Mouse (Mus musculus) liver, embryonic 14.5 days (tissue): Measurements from ENCODE around the gene Gm7073. TPM values are rescaled to one million over a fixed set of nuclear protein-coding genes. Genes with fewer than 3 reads are reported as not detected.

Experiments used
- ATAC-seq: fragments of 200-750 bp; cut with Nextera tagmentation; 2 replicates; pipeline ENCODE4 v1.8.0; 2017; ENCODE audit warnings: moderate number of reproducible peaks, mild to moderate bottlenecking, moderate library complexity; ENCODE audit not compliant: insufficient read depth
- DNase-seq, 3 experiments: peaks; one replicate each; pipeline ENCODE4 v3.0.0-alpha.2; 2012 to 2013; ENCODE audit warnings: low read depth in 3 of 3, low spot score in 3 of 3
- H3K27ac ChIP-seq: fragments of 300-500 bp; sonication (generic); 2 replicates; pipeline ENCODE4 v1.5.1; 2014; ENCODE audit warnings: moderate library complexity, mild to moderate bottlenecking, control low read depth, inconsistent platforms
- H3K27me3 ChIP-seq: fragments of 300-500 bp; sonication (generic); 2 replicates; pipeline ENCODE4 v1.6.1; 2014; ENCODE audit warnings: mild to moderate bottlenecking, low read length, moderate library complexity; ENCODE audit not compliant: control insufficient read depth, insufficient read depth
- H3K36me3 ChIP-seq: fragments of 300-500 bp; sonication (generic); replicated peaks from 2 replicates; pipeline ENCODE4 v1.6.1; 2014; ENCODE audit warnings: low read depth; ENCODE audit not compliant: control insufficient read depth, insufficient read depth
- H3K4me1 ChIP-seq, 2 experiments: fragments of 200-500 bp in 1 of 2; fragments of 300-500 bp in 1 of 2; sonication (generic) in 1 of 2; replicated peaks; 2 replicates each; pipeline ENCODE4 v1.6.1; 2012 to 2014; ENCODE audit warnings: antibody characterized with exemption in 1 of 2, inconsistent platforms in 1 of 2, low read length in 1 of 2; ENCODE audit not compliant: control insufficient read depth in 2 of 2, insufficient read depth in 2 of 2
- H3K4me2 ChIP-seq: fragments of 300-500 bp; sonication (generic); 2 replicates; pipeline ENCODE4 v1.6.1; 2014; ENCODE audit warnings: low read depth, mild to moderate bottlenecking, control low read depth, moderate library complexity
- H3K4me3 ChIP-seq, 2 experiments: fragments of 200-500 bp in 1 of 2; fragments of 300-500 bp in 1 of 2; sonication (generic) in 1 of 2; 2 replicates each; pipeline ENCODE4 v1.5.1; 2012 to 2014; ENCODE audit warnings: low read depth in 2 of 2, low read length in 2 of 2, mild to moderate bottlenecking in 2 of 2, control low read depth in 1 of 2, inconsistent platforms in 1 of 2, moderate library complexity in 1 of 2; ENCODE audit not compliant: insufficient read depth in 1 of 2
- H3K9ac ChIP-seq: fragments of 300-500 bp; sonication (generic); replicated peaks from 2 replicates; pipeline ENCODE4 v1.6.1; 2014; ENCODE audit warnings: mild to moderate bottlenecking, control low read depth, moderate library complexity
- H3K9me3 ChIP-seq: fragments of 300-500 bp; sonication (generic); 2 replicates; pipeline ENCODE4 v1.6.1; 2016; ENCODE audit warnings: low read length, mixed read lengths; ENCODE audit not compliant: control insufficient read depth
- CTCF ChIP-seq: IDR thresholded peaks from 2 replicates; pipeline ENCODE4 v1.5.1; 2016; ENCODE audit warnings: antibody characterized with exemption, low read depth, control low read depth
- EP300 ChIP-seq: IDR thresholded peaks from 2 replicates; pipeline ENCODE4 v1.6.1; 2016; ENCODE audit warnings: antibody characterized with exemption, low read depth
- WGBS: fragments of 180-500 bp; shearing (Covaris S2); extraction: QIAGEN DNeasy Blood & Tissue Kit; methylation state at CpG from one replicate; pipeline ENCODE4 v1.1.7; 2014; ENCODE audit not compliant: insufficient replicate concordance; 5-methylcytosine and 5-hydroxymethylcytosine counted together
- polyA plus RNA-seq, 2 experiments: library from polyadenylated mRNA; depleted of rRNA in 1 of 2; stranded (reverse) in 1 of 2; unstranded in 1 of 2; fragments of >200 nt; fragmentation: Nextera tagmentation in 1 of 2; extraction: Ambion mirVana in 1 of 2; gene quantifications; 2 replicates each; pipeline versions ENCODE4 v1.2.1 to v1.2.3; 2012 to 2014

Gene Gm7073
- polyA plus RNA-seq, 2 experiments, result not detected

- Histone ChIP-seq H3K9ac (no peak overlapping the region), H3K27me3 (no peaks in the 10 kb centered on the region), H3K4me1 (no peaks in the 10 kb centered on the region), H3K27ac (no peak overlapping the region), H3K36me3 (no peaks in the 10 kb centered on the region), H3K4me3 (no peak overlapping the region), H3K4me2 (no peak overlapping the region), H3K9me3 (no peaks in the 10 kb centered on the region)
- TF ChIP-seq CTCF (peak; percentile 35; the same call in 1 of the 2 replicates), EP300 (no peak)
- DNase-seq (no peak), ATAC-seq (no peak)
These were observed 35.1 kb downstream of the Gm7073 start for GRCm38 (mm10) chrX:60503995-60504394.

- WGBS, result 55% methylated on average over 1 of the region's 1 CpGs
- Histone ChIP-seq H3K4me1 (no peaks in the 10 kb centered on the region), H3K36me3 (no peaks in the 10 kb centered on the region), H3K9me3 (no peaks in the 10 kb centered on the region), H3K4me3 (no peak overlapping the region), H3K27ac (no peak overlapping the region), H3K9ac (no peak overlapping the region), H3K27me3 (no peaks in the 10 kb centered on the region), H3K4me2 (no peak overlapping the region)
- DNase-seq (no peak), ATAC-seq (no peak)
- no peak for TF ChIP-seq EP300
- TF ChIP-seq CTCF, result no peak
These were observed 41.3 kb downstream of the Gm7073 start for GRCm38 (mm10) chrX:60497750-60498149.

GRCm38 (mm10) chrX:60495308-60495707, 43.7 kb downstream of the Gm7073 start:
- ATAC-seq, result no peak
- Histone ChIP-seq H3K4me3 (no peak overlapping the region), H3K9me3 (no peaks in the 10 kb centered on the region), H3K9ac (no peak overlapping the region), H3K4me1 (no peaks in the 10 kb centered on the region), H3K36me3 (no peaks in the 10 kb centered on the region), H3K4me2 (no peak overlapping the region), H3K27me3 (no peaks in the 10 kb centered on the region), H3K27ac (no peak overlapping the region)
- TF ChIP-seq CTCF, result no peak
- no peak for TF ChIP-seq EP300
- no peak for DNase-seq

- Histone ChIP-seq H3K9me3 (no peaks in the 10 kb centered on the region), H3K9ac (no peak overlapping the region), H3K4me1 (no peaks in the 10 kb centered on the region), H3K36me3 (no peaks in the 10 kb centered on the region), H3K27me3 (no peaks in the 10 kb centered on the region), H3K4me2 (no peak overlapping the region), H3K27ac (no peak overlapping the region), H3K4me3 (no peak overlapping the region)
- DNase-seq (no peak), ATAC-seq (no peak)
- WGBS, result 0% methylated on average over 2 of the region's 2 CpGs
- TF ChIP-seq CTCF (peak; percentile 49; the same call in 1 of the 2 replicates), EP300 (no peak)
These were observed 75.3 kb downstream of the Gm7073 start for GRCm38 (mm10) chrX:60463786-60464185.

- H3K4me2 ChIP-seq, result no peak overlapping the region
- H3K27me3 ChIP-seq, result no peaks in the 10 kb centered on the region
- H3K4me1 ChIP-seq, result no peaks in the 10 kb centered on the region
- no peaks in the 10 kb centered on the region for H3K9me3 ChIP-seq
- ATAC-seq (no peak), DNase-seq (no peak)
- WGBS, result 36% methylated on average over 4 of the region's 4 CpGs
- no peak for TF ChIP-seq EP300
- H3K9ac ChIP-seq, result no peak overlapping the region
- H3K36me3 ChIP-seq, result no peaks in the 10 kb centered on the region
- no peak overlapping the region for H3K4me3 ChIP-seq
- no peak overlapping the region for H3K27ac ChIP-seq
These were observed 124.4 kb downstream of the Gm7073 start for GRCm38 (mm10) chrX:60414563-60415111.
